18 mouse cellular contexts compared by ENCODE assay signal in the genomic region with DNA sequence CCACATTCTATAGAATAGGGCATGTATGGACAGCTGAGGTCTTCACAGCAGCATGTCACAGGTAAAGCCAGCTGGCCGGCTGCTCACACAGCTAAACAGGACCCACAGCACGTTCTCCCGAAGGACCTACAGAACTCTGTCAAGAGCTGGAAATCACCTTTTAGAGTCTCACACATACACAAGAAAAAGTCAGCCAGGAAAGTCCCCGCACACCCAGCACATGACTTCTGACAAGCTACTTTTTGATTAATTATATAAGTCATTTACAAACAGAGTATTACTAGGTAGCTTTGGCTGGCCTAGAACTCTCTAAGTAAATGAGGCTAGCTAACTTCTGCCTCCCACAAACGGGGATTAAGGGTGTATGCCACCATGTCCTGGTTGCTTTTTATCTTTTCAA.
"Had no signal": no experiment of that assay in that cellular context is flagged by ENCODE, and none has a peak within 500 bp of the region (broad histone marks: within the 10 kb centered on the region; RNA-seq: fewer than 3 reads in every experiment).

No protein-coding gene starts in this region.

- H3K9ac ChIP-seq: liver, embryonic 13.5 days; liver, embryonic 15.5 days; liver, postnatal 0 days; lung, embryonic 15.5 days; midbrain, embryonic 12.5 days; neural tube, embryonic 13.5 days; stomach, embryonic 15.5 days had no signal

- H3K27ac ChIP-seq: liver, embryonic 13.5 days; liver, embryonic 15.5 days; lung, embryonic 15.5 days; midbrain, embryonic 12.5 days; neural tube, embryonic 13.5 days; stomach, embryonic 15.5 days; stomach, postnatal 0 days had no signal

- H3K9me3 ChIP-seq: liver, embryonic 13.5 days; liver, embryonic 15.5 days; lung, embryonic 15.5 days; midbrain, embryonic 12.5 days; neural tube, embryonic 13.5 days; stomach, embryonic 15.5 days had no signal

- H3K4me2 ChIP-seq: liver, embryonic 11.5 days; liver, embryonic 13.5 days; liver, embryonic 15.5 days; lung, embryonic 15.5 days; midbrain, embryonic 12.5 days; neural tube, embryonic 13.5 days; stomach, embryonic 15.5 days had no signal

- DNase-seq: liver, embryonic 13.5 days; liver, postnatal 0 days; lung, adult 2 months; lung, postnatal 4 days; midbrain, embryonic 14.5 days; right cerebral cortex, postnatal 14 days; spleen, adult 18-20 months; thymus, adult 2 months; thymus, postnatal 25 days; thymus, postnatal 4 days had no signal

- H3K27me3 ChIP-seq: liver, embryonic 13.5 days; liver, embryonic 15.5 days; lung, embryonic 15.5 days; midbrain, embryonic 12.5 days; neural tube, embryonic 13.5 days; stomach, embryonic 15.5 days had no signal

- H3K36me3 ChIP-seq: liver, embryonic 13.5 days; liver, embryonic 15.5 days; lung, embryonic 15.5 days; midbrain, embryonic 12.5 days; neural tube, embryonic 13.5 days had no signal

- H3K4me3 ChIP-seq: liver, embryonic 13.5 days; liver, embryonic 15.5 days; lung, embryonic 15.5 days; midbrain, embryonic 12.5 days; myocyte; neural tube, embryonic 13.5 days; stomach, embryonic 15.5 days had no signal
